Mouse (Mus musculus) frontal cortex, postnatal 25 days (tissue): ENCODE results near the gene Avpr1b.
A peak's percentile ranks its signal among the peaks of the same experiment; 100 is the strongest.
"Not testable (repeated sequence)": the region's sequence is repeated elsewhere in the genome, so short reads cannot be mapped to it uniquely, and the experiment has no call there.

ENCODE experiments used
- DNase-seq, 2 experiments: peaks; one replicate each; pipeline ENCODE4 v3.0.0; 2022; ENCODE audit warnings: low spot score in 2 of 2

The Avpr1b gene

DNA sequence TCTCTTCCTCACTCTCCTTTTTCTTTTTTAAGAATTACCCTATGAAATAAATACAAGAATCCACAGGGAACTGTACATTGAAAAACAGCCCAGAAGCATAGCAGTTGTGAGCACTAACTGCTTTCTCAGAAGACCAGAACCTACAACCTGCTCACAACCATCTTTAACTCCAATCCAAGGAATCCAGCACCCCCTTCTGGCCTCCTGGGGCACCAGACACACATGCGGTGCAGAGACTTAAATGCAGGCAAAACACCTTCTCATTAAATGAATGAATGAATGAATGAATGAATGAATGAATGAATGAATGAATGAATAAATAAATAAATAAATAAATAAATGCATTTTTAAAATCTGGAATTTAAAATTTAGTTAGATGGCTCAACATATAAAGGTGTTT lies 19.5 kb downstream of the Avpr1b start:
- no peak for DNase-seq

DNA sequence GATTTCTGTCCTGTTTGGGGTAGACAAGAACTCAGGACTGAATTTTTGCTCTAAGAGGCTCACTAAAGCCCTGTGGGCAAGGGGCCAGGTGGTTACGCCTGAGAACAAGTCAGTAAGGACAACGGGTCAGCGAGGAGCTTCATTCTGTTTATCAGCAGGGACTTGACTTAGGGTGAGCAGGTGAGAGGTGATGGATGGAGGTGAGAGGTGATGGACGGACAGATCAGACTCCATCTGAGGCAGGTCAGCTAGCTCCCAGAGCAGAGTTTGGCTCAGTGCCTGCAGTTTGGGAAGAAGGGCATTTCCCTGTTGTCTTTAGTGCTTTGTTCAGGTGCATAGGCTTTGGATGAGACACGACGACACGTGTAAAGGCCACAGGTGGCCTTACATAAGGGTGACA lies 20.3 kb downstream of the Avpr1b start:
- no peak for DNase-seq

DNA sequence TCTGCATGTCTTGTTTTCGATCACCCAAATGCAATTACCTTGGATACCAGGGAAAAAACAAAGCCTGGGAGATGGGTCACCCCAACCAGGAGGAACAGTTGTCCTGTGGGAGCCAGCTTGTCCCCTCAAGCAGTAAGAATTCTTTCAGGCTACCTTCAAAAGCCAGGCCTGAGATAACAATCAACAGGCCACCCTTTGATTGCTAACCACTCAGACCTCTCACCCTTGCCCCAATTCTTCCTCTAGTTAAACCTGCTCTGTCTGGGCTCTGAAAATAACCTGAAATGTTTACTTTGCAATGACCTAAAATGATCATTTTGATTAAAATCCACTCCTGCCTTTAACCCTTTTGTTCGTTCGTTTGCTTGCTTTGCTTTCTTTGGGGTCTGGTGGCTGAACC lies 24.6 kb downstream of the Avpr1b start:
- DNase-seq: no peak

DNA sequence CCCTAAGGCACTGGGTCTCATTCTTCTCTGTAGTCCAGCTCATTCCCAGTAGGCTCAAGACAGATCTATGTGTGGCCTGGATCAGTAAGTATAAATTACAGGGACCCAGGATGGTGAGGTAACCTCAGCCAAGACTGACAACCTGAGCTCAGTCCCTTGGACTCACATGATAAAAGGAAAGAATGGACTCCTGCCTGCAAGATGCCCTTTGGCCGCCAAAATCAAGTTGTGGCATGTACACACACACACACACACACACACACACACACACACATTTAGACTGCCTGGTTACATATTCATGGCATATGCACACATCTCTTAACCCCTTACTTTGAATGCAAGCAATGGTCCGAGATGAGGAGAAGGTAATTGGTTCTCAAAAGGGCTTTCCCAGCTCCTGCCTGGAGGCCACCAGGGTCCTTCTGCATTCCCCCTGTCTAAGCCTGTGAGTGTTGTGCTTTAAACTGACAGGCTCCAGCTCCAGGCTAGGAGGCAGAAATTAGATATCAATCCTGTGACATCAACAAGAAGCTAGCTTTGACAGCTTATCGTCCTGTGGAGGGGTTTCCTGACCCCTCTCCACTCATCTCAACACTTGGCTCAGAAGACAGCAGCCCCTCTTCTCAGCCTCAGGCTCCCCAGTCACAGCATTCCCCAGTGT lies 25.3 kb downstream of the Avpr1b start:
- DNase-seq: no peak

DNA sequence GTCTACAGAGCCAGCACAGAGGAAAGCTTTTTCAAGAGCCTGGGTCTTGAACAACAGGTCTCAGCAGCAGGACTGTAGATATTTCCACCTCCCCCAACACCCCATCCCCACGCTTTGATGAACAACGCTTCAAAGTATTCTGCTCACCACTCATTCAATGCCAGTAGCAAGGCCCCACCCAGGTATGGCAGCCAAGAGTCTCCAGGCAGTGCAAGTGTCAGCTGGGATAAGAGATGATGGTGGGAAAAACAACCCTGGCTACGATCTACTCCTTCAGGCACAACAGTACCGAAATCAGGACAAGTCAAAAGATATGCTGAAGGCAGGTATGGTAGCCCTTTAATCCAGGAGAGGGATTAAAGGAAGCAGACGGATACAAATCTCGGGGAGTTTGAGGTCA lies 27.2 kb downstream of the Avpr1b start:
- DNase-seq: no peak

DNA sequence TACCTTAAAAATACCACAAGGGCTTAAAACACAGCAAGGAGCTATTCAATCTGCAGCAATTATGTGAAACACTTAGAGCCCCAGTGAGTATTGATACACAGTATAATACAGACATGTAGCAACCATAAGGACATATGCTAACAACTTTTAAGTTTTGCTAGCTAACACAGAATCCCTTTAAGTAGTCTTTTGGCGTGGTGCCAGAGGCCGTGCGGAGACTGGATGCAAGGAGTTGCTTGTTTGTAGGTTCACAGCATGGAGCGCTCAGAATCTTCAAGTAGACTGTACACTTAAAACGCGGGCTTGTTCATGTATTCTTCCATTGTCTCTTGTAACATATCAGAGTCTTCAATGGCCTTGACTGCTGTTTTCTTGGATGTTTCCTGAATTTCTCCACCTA lies 33.2 kb downstream of the Avpr1b start:
- DNase-seq: not testable (repeated sequence)

DNA sequence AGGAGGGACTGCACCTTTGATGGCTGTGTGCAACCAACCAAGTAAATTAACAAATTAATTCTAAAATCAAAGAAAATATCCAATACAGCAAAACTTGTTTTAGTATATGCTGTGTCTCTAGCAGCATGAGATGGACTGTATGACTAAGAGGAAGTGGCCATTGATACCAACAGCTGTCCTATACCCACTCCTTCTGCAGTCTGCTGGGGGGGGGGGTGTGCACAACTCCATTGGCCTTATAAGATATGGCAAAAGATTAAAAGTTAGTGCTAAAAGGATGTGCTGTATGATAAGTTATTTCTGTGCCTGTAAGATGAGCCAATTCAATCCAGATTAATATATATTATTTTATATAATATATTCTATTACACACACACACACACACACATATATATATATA lies 35.5 kb downstream of the Avpr1b start:
- DNase-seq: no peak

DNA sequence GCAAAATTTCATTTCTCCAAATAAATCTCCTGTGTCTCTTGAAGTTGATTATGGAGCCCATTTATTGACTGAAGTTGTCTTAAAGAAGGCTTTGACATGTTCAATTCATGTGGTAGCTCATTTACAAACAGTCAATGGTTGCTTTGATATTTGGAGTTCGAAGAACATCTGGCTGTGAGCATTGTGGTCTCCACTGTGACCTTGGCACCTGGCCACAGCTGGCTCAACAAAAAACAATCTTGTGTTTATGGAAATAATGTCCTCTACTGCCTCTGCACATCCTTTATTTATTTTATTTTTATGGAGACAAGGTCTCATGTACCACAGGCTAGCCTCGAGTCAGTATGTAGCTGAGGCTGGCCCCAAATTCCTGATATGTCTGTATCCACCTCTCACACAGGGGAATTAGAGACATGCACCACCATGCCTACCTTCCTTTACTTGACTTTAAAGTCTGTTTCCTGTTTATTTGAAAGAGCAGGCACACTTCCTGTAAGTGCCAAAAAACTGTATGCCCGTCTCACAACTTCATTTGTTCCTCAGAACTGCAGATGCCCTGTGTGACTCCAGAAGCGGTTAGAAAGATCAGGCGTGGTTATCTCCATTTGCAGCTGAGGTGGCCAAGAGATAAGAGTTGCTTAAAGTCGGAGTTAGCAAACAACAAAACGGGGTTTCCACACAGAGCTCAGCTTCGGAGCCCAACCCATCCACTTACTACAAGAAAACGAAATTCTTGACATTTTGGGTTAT lies 38.9 kb downstream of the Avpr1b start, which contains the start of gene Ctse:
TSS of gene Ctse (plus strand) at position 516 of the 750 bp plus-strand sequence.
- no peak for DNase-seq

DNA sequence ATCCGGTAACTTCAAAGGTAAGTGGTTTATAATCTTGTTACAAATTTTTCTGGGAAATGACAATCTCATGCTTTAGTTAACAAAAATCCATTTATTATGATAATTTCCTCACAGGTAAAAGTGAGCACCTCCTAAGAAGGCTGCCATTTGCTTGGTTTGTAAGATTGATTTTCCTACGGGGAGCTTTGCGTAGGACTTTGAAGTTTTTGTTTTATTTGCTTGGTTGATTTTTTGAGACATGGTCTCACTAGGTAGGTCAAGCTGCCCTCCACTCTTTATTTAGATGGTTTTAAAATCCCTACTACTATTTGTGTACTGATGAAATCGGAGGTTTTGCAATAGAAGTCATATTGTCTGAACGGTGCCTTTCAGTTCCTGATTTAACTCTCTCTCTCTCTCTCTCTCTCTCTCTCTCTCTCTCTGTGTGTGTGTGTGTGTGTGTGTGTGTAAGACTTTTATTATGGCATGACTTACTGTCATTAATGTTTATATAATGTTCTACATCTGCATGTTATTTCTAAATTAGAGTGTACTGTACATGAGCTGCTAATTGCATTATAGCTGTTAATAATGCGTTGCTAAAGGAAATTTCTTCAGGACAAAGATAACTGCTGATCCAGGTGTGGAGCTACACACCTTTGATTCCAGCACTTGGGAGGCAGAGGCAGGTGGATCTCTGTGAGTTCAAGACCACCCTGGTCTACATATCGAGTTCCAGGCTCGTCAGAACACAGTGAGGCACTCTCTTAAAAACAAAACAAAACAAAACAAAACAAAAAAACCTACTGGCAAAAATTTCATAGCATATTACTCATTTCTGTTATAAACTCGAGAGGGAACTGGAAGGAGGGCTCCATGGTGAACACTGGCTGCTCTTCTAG lies 39.7 kb downstream of the Avpr1b start:
- DNase-seq: no peak

DNA sequence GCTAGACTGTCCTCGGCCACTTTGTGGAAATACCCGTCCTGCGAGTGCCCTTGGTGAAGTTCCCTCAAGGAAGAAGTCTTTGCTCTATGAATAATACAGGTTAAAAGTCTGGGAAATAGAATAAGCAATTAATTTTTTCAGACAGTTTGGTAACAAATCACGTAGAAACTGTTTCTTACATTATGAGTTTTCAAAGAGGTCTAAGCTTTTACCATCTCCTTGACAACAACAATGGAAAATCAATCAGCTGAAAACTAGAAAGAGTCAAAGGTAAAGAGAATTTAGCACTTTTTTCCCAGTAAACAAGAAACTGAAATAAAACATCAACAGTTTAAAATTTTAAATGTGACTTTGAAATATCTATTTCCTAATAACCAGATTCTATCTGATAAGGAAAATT lies 41.0 kb downstream of the Avpr1b start:
- DNase-seq: no peak

DNA sequence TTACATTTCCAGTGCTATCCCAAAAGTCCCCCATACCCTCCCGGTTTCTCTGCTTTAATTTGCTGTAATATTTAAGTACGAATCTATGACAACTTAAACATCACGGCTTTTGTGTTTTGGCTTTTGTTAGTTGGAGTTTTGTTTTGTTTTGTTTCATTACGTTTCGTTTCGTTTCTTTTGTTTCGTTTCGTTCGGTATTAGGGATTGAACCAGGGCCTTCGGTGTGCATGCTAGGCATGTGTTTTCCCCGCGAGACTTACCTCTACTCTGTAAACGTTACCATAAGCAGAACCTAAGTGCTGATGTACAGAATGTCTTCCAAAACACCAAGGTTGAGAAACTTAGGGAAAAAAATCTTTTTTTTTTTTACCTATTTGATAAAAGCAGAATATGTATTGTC lies 42.5 kb downstream of the Avpr1b start:
- DNase-seq: no peak

DNA sequence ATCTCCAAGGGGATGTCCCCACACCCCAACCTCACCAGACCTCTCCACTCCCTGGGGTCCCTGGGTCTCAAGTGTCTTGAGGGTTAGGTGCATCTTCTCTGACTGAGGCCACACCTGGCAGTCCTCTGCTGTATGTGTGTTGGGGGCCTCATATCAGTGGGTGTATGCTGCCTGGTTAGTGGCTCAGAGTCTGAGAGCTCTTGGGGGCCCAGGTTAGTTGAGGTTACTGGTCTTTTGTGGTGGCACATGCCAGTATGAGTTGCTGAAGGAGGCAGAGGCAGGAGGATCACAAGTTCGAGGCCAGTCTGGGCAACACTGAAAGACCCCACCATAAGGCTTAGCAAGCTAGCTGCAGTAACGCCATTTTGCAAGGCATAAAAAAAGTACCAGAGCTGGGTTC lies 43.2 kb downstream of the Avpr1b start:
- no peak for DNase-seq

DNA sequence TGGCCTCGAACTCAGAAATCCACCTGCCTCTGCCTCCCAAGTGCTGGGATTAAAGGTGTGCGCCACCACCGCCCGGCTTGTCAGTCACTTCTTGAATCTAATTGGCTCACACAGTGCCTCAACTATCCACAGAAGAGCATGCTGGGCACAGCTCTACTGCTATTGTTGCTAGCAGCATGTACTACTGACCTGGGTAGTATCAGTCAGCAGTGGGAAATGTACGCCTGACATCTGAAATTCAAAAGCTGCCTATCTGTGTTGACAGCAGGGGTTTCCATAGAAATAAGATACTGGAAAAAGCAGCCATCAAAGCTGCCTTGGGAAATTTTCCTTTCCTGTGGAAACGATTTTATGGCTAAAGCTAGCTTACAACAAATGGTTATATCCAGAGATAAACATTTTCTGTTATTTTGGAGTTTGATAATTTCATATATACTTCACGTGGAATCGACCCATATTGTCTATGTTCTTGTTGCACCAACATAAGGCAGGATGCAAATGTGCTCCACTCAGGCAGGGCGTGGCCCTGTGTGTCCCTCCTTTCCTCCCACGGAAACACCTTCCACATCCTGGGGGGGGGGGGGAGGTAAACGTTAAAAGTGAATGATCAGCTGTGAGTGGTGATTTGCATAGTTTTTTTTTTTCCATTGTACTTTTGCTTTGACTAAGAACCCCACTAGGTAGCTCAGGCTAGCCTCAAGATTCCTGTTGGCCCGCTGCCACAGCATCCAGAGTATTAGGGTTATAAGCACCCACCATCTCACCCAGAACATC lies 53.8 kb downstream of the Avpr1b start:
- no peak for DNase-seq

DNA sequence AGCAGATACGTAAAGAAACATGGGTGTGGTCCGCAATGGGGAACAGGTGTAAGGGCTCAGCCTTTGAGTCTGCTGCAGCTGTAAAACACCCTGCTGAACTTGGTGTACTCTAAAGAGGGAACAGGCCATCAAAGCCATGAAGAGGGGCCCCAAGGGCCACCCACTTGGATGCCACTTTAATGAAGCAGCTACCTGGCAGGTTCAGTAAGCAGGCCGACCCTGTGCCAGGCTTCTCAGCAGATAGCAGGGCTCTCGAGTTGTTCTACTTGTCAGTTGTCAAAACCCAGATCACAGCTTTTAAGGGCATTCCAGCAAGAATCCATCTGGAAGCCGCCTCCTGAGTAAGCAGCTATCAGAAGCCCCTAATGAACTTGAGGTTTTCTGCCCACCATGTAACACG lies 56.6 kb downstream of the Avpr1b start:
- DNase-seq: no peak

DNA sequence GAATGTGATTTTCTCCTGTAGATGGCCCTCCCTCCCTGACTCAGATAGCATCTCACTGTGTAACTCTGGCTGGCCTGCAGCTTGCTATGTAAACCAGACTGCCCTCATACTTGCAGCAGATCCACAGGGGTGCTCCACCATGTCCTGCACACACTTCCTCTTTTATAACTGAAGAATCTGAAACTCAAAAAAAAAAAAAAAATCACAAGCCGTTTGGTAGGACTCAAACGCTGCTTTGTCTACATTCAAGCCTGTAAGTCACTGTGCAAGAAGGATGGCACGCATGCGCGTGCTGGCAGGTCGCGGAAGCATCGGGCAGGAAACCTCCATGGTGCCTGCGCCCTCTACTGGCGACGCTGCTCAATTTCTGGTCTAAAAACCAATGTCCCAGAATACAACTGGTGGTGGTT lies 58.9 kb downstream of the Avpr1b start:
- DNase-seq: peak; percentile 83 to 85

DNA sequence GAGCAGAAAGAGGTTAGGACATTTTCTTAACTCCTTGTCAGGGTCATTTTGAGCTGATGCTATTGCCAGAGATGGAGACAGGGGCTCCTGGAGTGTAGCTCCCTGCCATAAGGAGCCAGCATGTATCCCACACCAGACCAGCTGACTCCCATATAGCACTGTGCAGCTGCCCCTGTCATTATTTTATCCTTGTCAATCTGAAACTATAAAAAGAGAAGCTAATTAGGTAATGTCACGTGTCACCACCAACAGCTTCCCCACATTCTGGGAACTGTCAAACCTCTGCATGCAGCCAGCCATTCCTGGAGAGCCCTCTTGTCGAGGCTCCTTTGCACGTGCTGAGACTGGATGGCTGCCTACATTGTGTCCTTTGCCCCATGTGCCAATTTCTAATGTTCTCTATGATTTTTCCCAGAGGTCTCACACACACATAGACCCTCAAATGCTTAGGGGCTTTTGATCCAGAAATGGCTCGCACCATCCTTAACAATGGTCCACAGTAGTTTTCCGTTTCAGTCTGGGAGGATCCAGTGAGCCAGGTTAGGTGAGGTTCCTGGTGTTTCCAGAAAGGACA lies 60.6 kb downstream of the Avpr1b start:
- no peak for DNase-seq

DNA sequence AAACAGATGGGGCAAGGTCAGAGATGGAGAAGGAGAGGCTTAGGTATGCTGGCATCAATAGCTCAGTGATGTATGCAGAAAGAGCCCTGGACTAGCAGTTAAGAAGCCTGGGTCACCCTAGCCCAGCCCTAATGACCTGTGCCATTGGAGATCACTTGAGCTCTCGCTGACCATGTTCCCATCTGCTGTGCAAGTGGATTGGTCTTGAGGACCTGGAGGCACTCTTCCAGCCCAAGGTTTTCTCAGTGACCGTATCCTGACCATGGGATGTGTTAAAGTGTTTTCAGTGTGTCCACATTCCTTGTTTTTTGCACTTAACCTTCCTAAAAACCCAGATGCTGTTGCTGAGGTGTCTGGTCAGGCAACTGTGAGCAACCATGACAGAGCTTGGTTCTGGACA lies 61.2 kb downstream of the Avpr1b start:
- no peak for DNase-seq

DNA sequence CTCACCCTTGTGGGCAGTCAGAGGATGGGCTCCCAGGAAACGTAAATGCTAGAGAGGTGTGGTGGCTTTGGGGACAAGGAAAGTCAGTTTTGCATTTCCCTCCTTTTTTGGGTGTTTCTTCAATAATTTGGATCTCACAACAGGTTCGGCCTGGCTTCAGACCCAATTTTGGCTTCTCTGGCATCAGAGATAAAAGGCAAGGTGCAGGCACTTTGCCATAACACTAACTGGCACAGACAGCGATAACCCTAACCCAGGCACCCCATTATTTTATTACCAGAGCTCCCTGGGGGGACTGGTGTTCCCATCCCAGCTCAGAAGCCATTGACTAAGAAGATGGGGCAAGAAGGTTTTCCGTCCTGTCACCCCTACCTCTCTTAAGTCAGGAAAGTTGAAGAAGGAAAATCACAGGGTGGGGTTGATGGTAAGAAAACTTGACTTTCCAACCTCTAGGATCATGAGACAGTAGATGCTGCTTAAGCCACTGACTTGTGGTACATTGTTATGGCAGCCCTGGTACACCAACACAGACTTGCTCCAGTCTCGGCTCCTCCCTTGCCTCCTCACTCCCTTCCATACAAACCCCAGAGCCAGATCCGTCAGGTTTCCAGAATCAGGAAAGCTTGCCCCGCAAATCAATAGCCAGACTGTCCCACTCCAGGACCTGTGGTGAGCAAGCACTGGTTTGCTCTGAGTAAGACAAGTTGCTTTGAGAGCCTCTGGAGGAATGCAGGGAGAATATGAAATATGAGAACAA lies 61.9 kb downstream of the Avpr1b start:
- DNase-seq: no peak
